Mouse (Mus musculus) liver, embryonic 14.5 days (tissue): ENCODE results near the gene 4930518I15Rik.
"Not testable (repeated sequence)": the region's sequence is repeated elsewhere in the genome, so short reads cannot be mapped to it uniquely, and the experiment has no call there.

ENCODE experiments used
- CTCF ChIP-seq: IDR thresholded peaks from 2 replicates; pipeline ENCODE4 v1.5.1; 2016; ENCODE audit warnings: antibody characterized with exemption, low read depth, control low read depth
- EP300 ChIP-seq: IDR thresholded peaks from 2 replicates; pipeline ENCODE4 v1.6.1; 2016; ENCODE audit warnings: antibody characterized with exemption, low read depth

- peak; percentile 30 for TF ChIP-seq CTCF
- TF ChIP-seq EP300: not testable (repeated sequence)
These were observed 32.6 kb downstream of the 4930518I15Rik start for GRCm38 (mm10) chr2:156825128-156825527.
